Mouse (Mus musculus): ENCODE measurements around the gene Hist1h3g.

DNA sequence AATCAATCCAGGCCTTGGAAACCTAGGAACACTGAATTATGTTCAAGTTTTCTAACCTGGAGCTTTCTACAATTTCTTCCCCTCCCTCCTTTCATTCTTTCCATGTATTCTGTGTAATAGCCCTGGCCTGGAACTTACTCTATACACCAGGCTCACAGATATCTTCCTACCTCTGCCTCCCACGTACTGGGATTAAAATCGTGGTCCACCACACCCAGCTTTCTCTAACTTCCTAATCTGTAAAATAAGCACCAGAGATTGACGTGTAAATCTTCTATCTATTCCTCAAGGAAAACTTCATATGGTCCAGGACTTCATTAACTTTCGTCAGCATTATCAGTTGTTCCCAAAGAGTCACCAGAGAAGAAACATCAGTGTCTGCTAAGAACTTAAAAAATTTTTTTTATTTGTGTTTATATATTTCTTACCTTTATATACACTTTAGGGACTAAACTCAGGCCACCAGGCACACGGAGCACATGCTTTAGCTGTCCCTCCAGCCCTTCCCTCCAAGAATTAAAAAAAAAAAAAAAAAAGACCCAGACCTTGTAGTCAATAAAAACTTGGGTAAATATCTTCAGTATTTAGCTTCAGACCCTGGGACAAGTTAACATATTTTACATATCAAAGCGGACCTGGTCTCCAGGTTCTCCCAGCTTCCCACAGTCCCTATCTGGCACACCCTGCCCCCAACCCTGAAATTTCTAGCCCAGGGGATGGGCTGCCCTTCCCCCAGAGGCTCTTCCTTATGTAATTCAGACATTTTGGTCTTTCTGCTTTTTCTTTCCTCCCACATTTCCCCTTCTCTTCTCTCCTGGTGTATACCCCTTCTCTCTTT lies 47.2 kb downstream of the Hist1h3g start:
- TF ChIP-seq POLR2A (IDR thresholded peaks at IDR 0.05; ENCODE audit: control insufficient read depth, extremely low read depth, insufficient read depth, low read length, poor library complexity), result no peak
- no peak for TF ChIP-seq CTCF (IDR thresholded peaks at IDR 0.05; ENCODE audit: borderline replicate concordance, control insufficient read depth, extremely low read depth, insufficient read depth, low read length, poor library complexity)
